Mouse (Mus musculus) testis, adult 2 months (tissue): ENCODE measurements around the gene Gm28038.

Experiments
- CTCF ChIP-seq: fragments of 200-500 bp; IDR thresholded peaks from 2 replicates; pipeline ENCODE4 v1.5.1; 2012; ENCODE audit warnings: low read depth, mild to moderate bottlenecking, inconsistent platforms, low read length, moderate library complexity; ENCODE audit not compliant: control insufficient read depth, insufficient read depth, insufficient replicate concordance
- POLR2A ChIP-seq: fragments of 200-500 bp; IDR thresholded peaks from 2 replicates; pipeline ENCODE4 v1.6.1; 2012; ENCODE audit warnings: low read depth, mild to moderate bottlenecking, inconsistent platforms, low read length, moderate library complexity; ENCODE audit not compliant: control insufficient read depth

- TF ChIP-seq CTCF: no peak
- no peak for TF ChIP-seq POLR2A
Observed at GRCm38 (mm10) chr2:30283193-30283592, 2.4 kb downstream of the Gm28038 start.
